Mouse (Mus musculus): ENCODE results near the gene Lipk.

Lipk gene

GRCm38 (mm10) chr19:34008002-34008401 is at the start of gene Lipk:
TSS of gene Lipk (plus strand) at chr19:34008290.
- in situ Hi-C loops (cut with MboI; ENCODE audit: low sequenced_read_pairs): no loop called here

DNA sequence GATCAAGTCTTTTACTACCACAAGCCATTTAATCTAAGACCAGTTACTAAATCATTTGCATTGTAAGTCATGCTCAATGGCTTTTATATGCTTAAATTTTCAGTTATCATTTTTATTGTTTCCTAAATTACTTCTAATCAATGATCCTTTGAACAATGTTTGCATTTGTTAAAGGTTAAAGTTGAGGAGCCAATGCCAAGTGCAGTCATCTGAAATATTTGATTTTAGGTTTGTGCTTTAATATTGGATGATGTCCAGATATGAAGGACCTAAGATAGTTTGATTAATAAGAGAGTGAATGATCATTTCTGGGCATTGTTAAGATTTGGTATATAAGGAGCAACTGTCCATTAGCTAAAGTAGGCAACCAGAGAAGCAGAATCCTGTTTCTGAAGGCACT is 47.2 kb upstream of the Lipk start, which contains the start of gene Lipf:
Gene Lipf (plus strand): TSS at position 301 of the 400 bp plus-strand sequence.
- in situ Hi-C loops (cut with MboI; ENCODE audit: low sequenced_read_pairs): no loop called here

- in situ Hi-C loops (cut with MboI; ENCODE audit: low sequenced_read_pairs): no loop called here
These were observed 29.1 kb upstream of the Lipk start for GRCm38 (mm10) chr19:33979007-33979406.

DNA sequence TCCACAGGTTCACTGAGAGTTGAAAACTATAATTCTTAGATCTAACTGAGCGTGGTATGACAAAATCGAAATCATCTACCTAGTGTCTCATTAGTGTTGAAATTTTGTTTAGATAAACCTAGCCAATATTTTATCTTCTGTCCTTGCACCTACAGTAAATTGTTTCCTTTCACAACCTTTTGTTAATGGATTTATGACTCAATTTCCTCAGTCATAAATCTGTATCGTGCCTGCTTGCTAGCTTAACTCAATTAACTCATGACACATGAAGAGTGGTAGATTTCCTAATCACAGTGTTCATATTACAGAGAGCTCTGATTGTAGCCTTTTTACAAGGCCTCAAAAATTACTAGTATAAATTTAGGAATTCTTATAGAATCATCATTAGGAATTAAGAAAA is 25.0 kb upstream of the Lipk start:
- in situ Hi-C loops (cut with MboI; ENCODE audit: low sequenced_read_pairs): no loop called here

DNA sequence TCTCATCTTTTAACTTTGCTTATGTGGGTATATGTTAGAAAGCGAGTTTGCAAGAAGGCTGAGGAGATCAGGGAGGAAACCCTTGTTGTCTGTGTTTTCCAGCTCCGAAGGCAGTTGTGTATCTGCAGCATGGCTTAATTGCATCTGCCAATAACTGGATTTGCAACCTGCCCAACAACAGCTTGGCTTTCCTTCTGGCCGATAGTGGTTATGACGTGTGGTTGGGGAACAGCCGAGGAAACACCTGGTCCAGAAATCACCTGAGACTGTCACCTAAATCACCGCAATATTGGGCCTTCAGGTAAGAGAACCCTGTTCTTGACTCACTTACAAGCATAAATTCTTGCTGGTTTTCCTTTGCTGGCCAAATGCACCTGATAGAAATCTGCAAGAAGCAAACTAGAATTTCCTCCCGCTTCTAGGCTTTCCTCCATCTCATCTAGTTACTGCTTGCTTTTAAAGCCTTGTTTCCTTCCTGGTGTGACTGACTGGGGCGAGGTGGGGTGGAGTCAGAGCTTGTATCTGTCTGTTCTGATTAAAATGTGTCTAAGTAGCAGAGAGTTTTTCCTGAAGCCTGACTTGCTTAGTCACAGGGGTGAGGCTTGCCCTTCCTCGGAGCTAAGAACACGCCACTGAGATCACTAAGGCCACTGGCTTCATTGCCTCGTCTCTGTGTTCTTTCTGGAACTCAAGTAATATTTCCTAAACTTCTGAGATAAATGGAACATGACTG is 13.5 kb downstream of the Lipk start:
- in situ Hi-C loops (cut with MboI; ENCODE audit: low sequenced_read_pairs): no loop called here

GRCm38 (mm10) chr19:34022759-34023158 is 14.7 kb downstream of the Lipk start:
- in situ Hi-C loops (cut with MboI; ENCODE audit: low sequenced_read_pairs): no loop called here

DNA sequence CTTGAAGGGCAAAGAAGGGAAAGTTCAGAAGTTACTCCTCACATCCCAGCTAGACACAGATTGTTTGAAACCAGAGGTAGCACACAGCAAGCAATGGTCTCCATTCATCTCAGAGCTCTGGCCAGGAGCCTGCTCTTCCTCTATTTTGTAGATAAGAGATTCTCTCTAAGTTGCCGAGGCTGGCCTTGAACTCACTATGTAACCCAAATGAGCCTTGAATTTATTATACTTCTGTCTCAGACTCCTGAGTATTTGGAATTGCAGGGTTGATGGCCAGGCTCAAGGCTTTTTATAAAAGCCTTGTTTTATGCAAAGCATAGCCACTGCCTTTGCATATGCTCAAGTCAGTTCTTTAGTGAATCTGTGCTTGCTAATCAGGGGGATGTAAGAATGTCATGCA is 31.6 kb downstream of the Lipk start:
- in situ Hi-C loops (cut with MboI; ENCODE audit: low sequenced_read_pairs): no loop called here

DNA sequence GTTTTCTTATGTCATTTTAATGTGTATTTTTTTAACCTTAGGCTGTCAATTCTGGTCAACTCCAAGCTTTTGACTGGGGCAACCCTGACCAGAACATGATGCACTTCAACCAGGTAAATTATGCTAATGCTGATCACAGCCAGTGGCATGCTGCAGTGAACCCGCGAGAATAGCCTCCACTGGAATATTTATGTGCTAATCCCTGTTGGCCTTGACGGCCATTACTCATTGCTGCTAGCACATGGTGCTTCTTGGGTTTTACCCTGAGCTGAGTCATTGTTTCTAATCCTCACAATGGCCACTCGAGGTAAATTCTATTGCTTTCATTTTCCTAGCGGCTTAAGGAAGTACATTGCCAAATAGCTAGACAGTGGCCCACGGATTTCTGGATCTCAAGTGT is 34.9 kb downstream of the Lipk start:
- in situ Hi-C loops (cut with MboI; ENCODE audit: low sequenced_read_pairs): no loop called here

DNA sequence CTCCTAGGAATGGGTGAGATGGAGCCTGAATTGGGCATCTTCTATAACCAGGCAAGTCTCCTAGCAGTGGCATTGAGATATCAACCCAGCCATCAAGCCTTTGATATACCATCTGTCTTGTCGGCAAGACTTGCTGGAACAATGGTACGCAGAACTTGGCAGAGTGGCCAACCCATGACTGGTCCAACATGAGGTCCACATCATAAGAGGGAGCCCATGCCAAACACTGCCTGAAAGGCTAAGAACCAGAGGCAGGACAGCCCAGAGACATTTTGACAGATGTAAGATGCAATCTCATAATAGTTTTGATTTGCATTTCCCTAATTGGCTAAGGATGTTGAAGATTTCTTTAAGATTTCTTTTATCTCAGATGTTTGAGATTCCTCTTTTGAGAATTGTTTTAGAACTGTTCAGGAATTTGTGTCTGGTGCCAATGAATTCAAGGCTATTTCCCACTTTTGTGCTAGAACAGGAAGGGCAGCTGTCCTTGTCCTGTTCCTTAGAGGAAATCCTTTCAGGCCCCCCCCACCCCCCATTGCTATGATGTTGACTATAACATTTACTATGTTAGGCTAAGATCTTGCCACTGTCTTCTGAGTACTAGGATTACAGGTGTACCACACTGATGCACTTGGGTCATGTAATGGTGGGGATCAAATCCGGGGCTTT is 41.4 kb downstream of the Lipk start:
- in situ Hi-C loops (cut with MboI; ENCODE audit: low sequenced_read_pairs): no loop called here

DNA sequence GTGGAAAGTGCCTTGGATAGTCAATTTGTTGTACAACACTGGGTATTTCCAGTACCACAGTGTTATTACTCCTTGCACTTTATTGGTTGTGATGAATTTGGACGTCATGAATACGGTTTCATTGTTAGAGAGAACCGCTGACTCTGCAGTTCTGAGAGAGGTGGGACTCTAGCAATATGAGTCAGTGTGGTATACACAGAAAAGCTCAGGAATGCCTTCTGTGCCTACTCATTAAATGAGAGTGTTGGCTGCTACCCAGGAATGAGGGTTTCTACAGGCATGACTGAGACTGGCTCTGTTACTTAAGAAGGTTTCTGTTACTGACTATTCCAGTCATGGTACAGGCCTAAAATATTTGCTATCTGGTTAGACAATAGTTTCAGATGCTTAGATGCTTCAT is 43.4 kb downstream of the Lipk start:
- in situ Hi-C loops (cut with MboI; ENCODE audit: low sequenced_read_pairs): no loop called here

GRCm38 (mm10) chr19:34063547-34063946 is 55.5 kb downstream of the Lipk start:
- in situ Hi-C loops (cut with MboI; ENCODE audit: low sequenced_read_pairs): no loop called here

- in situ Hi-C loops (cut with MboI; ENCODE audit: low sequenced_read_pairs): no loop called here
These were observed 56.0 kb downstream of the Lipk start for GRCm38 (mm10) chr19:34064059-34064458.

DNA sequence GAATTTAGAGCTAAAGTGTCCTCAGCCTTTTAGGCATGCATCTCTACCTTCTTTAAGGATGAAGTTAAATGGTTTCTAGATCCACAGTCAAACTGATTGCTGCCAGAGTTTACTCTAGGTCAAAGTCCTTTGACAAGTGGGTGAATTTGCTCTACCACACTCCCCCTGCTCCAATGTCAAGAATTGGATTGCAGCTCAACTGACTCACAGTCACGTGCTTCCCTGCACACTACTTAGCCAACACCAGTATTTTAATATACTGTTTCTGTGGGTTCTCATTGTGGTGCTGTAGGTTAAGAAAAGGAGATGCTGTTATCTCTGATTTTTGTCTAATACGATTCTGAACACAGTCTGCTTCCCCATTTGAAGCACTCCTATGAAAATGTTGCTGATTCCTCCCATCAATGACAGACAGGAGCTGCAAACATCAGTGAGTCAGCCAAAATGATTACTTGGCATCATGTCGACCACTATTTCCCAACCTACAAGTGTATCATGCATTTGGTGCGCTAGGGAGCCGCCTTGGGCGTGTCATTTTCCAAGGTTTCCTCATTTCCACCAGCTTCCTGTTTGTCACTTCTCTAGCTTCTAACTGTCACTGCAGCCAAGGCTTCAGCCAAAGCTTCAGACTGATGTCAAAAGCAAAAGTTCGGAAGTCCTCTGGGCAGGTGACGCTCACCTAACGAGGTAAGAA is 58.8 kb downstream of the Lipk start, which contains the start of gene Lipn:
Gene Lipn (plus strand): TSS at position 580 of the 694 bp plus-strand sequence.
- in situ Hi-C loops (cut with MboI; ENCODE audit: low sequenced_read_pairs): no loop called here

DNA sequence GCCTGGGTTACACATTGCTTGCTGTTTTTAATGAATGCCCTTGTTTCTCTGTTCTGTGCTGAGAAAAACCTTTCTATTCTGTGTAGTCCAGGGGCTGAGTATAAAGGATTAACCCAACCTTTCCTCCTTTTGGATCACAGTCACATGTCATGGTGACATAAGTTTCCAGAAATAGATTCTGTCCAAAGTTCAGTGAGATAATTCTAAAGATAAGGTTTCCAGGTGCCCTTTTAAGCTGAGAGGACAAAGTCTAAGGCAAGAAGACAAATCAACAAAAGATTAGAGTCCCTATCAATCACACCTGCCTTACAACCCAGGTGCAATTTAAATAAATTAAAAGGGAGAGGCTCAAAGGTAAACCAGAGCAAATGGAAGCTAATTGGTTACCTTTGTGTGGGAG is 66.1 kb downstream of the Lipk start:
- in situ Hi-C loops (cut with MboI; ENCODE audit: low sequenced_read_pairs): no loop called here

- in situ Hi-C loops (cut with MboI; ENCODE audit: low sequenced_read_pairs): no loop called here
These were observed 70.0 kb downstream of the Lipk start for GRCm38 (mm10) chr19:34078130-34078529.

DNA sequence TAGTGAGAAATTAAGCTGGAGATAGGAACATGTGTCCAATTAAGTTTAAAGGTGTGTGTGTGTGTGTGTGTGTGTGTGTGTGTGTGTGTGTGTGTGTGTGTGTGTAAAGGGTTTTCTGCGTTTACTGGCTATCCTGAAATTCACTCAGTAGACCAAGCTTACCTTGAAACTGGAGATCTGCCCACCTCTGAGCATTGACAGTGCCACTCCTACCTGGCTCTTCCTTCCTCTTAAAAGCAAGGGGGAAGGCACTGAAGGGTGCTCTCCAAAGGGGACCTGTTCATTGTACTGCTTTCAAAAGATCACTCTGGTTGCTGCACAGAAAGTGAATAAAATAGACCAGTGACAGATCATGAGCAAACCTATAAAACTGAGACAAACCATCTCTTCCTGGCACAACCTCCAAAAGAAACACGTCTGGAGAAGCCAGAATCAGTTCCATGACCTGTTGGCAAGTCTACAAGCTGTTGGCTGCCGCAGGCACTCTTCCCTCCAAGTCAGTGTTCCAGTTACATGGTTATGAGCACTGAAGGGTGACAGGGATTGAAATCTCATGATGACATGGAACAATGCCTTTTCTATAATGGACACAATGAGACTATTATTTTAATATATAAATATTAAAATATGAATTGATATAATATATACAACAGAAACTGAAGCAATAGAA is 81.1 kb downstream of the Lipk start:
- in situ Hi-C loops (cut with MboI; ENCODE audit: low sequenced_read_pairs): no loop called here

GRCm38 (mm10) chr19:34095381-34095780 is 87.3 kb downstream of the Lipk start:
- in situ Hi-C loops (cut with MboI; ENCODE audit: low sequenced_read_pairs): no loop called here

GRCm38 (mm10) chr19:34096228-34096627 is 88.1 kb downstream of the Lipk start:
- in situ Hi-C loops (cut with MboI; ENCODE audit: low sequenced_read_pairs): no loop called here
